Mouse (Mus musculus): ENCODE measurements around the gene Nup50. TPM values are rescaled to one million over a fixed set of nuclear protein-coding genes. Genes with fewer than 3 reads are reported as not detected.

The Nup50 gene
- 8.5 TPM for polyA plus RNA-seq (2014; fragmentation: Illumina TruSeq; extraction: RNeasy Lipid Tissue Mini Kit (QIAGEN cat#74804); ENCODE audit: low read depth, low replicate concordance)

DNA sequence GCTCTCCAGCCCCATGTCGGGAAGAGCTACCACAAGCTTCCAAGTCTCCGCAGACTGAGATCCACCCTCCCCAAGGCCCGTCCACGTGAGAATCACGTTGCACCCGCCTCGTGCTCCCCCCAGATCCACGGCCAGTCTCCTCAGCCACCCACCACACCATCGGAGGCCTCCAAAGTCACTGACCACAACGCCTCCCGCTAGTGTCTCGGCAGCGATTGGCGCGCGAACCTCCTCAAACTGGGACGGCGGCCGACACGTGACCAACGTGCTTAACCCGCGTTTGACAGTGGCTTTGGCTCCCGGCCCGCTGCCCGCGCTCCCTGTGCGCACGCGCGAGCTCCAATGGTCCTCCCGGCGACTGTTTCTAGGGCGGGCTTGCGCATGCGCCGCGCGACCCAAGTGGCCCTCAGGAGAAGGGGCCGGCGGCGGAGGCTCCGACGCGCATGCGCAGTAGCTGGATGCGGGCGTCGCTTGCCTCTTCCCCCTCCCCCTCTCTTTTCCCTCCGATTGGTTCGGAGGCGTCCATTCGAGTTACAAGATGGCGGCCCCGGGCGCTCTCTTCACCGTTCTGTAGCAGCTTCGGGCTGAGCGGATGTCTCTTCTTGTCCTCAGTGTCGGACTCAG, at the start of gene Nup50:
Gene Nup50, plus strand, starts transcription at position 528 of the 624 bp plus-strand sequence.

DNA sequence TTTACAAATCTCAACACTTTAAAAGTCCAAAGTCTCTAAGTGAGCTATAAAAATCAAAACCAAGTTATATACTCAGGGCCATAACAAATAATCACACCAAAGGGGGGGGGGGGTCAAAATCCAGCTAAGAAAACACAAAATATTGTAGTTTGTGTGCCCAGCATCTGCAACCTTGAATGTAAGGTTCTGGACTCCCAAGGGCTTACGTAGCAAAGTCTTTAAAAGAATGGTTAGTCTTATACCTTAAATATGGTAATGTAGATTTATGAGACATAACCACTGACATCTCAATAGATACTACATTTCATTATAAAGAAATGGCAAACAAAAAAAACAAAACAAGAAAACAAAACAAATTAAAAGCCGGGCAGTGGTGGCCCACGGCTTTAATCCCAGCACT, 3.3 kb upstream of the Nup50 start, which contains the start of gene Gm29666:
Gene Gm29666, minus strand, starts transcription at position 101 of the 400 bp plus-strand sequence.

DNA sequence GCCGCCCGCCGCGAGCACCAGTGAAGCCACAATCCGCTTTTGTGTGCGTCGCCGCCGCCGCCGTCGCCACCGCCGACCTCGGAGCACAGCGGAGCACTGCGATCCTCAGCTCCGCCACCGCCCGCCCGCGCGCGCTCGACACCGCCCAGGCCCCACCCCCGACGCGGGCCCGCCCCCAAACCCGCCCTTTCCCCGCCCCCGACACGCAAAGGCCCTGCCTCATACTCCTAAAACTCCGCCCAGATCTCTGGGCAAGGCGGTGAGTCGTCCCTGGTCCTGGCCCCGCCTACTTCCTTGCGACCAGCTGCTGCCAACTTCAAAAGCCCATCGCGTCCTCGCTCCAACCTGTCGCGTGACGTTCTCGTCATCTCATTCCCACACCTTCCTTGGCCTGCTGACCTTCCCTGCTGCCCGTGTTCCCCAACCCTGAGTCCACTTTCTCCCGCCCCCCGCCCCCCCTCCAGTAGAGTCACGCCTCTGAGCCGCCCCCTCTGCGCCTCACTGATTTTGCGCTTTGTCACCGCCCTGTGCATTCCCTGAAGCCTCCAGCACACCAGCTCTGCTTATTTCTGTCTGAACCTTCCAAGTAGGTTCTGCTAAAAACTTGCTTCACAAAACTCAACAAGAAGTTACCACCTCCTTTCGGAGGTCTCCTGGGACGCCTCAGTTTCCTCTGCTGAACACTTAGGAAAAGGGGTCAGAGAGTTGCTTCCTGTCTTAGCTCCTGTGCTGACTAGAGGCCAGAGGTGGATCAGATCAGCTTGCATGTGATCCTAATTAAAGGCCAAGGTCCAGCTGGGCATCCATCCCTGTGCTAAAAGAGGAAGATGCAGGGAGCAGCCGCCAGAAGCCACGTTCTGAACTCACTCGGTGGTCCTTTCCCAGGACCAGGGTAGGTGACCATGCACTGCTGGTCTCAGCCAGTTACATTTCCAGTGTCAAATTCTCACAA, 64.9 kb downstream of the Nup50 start, which contains the start of gene 5031439G07Rik:
Gene 5031439G07Rik, minus strand, starts transcription at position 678 of the 952 bp plus-strand sequence.

Other genes with a start within 250 kb of the Nup50 start
- gene Arhgap8, start 203.4 kb upstream of the Nup50 start, polyA plus RNA-seq (2014; fragmentation: Illumina TruSeq; extraction: RNeasy Lipid Tissue Mini Kit (QIAGEN cat#74804); ENCODE audit: low read depth, low replicate concordance), result 0.37 TPM
- gene Phf21b, start 67.4 kb upstream of the Nup50 start, polyA plus RNA-seq (2014; fragmentation: Illumina TruSeq; extraction: RNeasy Lipid Tissue Mini Kit (QIAGEN cat#74804); ENCODE audit: low read depth, low replicate concordance), result 3.4 TPM
- 0.26 TPM for gene Gm29666, start 3.4 kb upstream of the Nup50 start, polyA plus RNA-seq (2014; fragmentation: Illumina TruSeq; extraction: RNeasy Lipid Tissue Mini Kit (QIAGEN cat#74804); ENCODE audit: low read depth, low replicate concordance)
- gene 5031439G07Rik, start 65.1 kb downstream of the Nup50 start, polyA plus RNA-seq (2014; fragmentation: Illumina TruSeq; extraction: RNeasy Lipid Tissue Mini Kit (QIAGEN cat#74804); ENCODE audit: low read depth, low replicate concordance), result 20.7 TPM
- not detected for gene Upk3a, start 93.7 kb downstream of the Nup50 start, polyA plus RNA-seq (2014; fragmentation: Illumina TruSeq; extraction: RNeasy Lipid Tissue Mini Kit (QIAGEN cat#74804); ENCODE audit: low read depth, low replicate concordance)
- gene Fam118a, start 105.5 kb downstream of the Nup50 start, polyA plus RNA-seq (2014; fragmentation: Illumina TruSeq; extraction: RNeasy Lipid Tissue Mini Kit (QIAGEN cat#74804); ENCODE audit: low read depth, low replicate concordance), result 9.7 TPM
- gene Smc1b, start 208.6 kb downstream of the Nup50 start, polyA plus RNA-seq (2014; fragmentation: Illumina TruSeq; extraction: RNeasy Lipid Tissue Mini Kit (QIAGEN cat#74804); ENCODE audit: low read depth, low replicate concordance), result not detected
- not detected for gene Ribc2, start 208.7 kb downstream of the Nup50 start, polyA plus RNA-seq (2014; fragmentation: Illumina TruSeq; extraction: RNeasy Lipid Tissue Mini Kit (QIAGEN cat#74804); ENCODE audit: low read depth, low replicate concordance)

All from heart, adult 10 weeks (tissue).